ENCODE assay signal across 10 mouse cellular contexts in the genomic region with DNA sequence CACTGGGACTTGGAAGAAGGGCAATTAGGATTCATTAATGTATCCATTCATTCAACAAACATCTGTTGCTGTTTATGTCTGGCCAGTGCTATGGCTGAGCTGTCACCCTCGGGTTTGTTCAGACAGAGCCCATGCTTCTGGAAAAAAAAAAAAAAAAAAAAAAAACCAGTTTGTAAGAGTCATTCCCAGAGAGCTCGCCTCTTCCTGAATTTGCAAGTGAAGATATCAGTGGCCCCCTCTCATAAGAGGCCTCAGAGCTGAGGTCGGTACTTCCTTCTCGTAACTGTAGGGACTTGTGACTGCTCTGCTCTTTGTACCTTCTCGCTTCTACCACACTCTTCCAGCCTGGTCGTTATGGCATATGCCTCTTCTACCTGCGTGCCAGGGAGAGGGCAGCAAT. TPM values are rescaled to one million over a fixed set of nuclear protein-coding genes. Genes with fewer than 3 reads are reported as not detected.
DNase-seq lines count a peak whose midpoint lies in the region; ATAC-seq lines count a peak whose summit lies in the region.
"Had no signal": no experiment of that assay in that cellular context is flagged by ENCODE, and none has a peak within 500 bp of the region (broad histone marks: within the 10 kb centered on the region; RNA-seq: fewer than 3 reads in every experiment).

No protein-coding gene starts in this region.

- peak overlapping the region in 1 of 2 experiments; percentile 66; a peak in 1 of 4 replicates for H3K4me3 ChIP-seq in heart, embryonic 14.5 days (ENCODE audit: control insufficient read depth in 1 of 2, insufficient read depth in 1 of 2, low read depth in 1 of 2, low read length in 2 of 2)
- H3K4me3 ChIP-seq in neural tube, embryonic 15.5 days (replicated peaks), result no peak overlapping the region
- H3K4me3 ChIP-seq in intestine, embryonic 15.5 days (replicated peaks), result peak overlapping the region; percentile 67

- no peak for DNase-seq in heart, adult 9 months (ENCODE audit: low spot score in 2 of 2)
- no peak for DNase-seq in neural tube, embryonic 10.5 days (ENCODE audit: extremely low spot score, low spot score)
- DNase-seq in splenic B cell, adult 2 months (ENCODE audit: low read depth, low spot score), result peak; percentile 57
- DNase-seq in cerebellum, postnatal 10 days, result no peak
- no peak for DNase-seq in spleen, adult 12 weeks (ENCODE audit: low spot score)
- DNase-seq: cerebellum, adult 11 months; gastrocnemius, postnatal 10 days had no signal

- H3K4me1 ChIP-seq in heart, embryonic 14.5 days (ENCODE audit: control insufficient read depth in 2 of 2, insufficient read depth in 2 of 2, low read length in 2 of 2), result peaks cover 3 to 10% of the 10 kb centered on the region in 2 experiments; a peak in 2 of 4 replicates
- peaks cover 10% of the 10 kb centered on the region for H3K4me1 ChIP-seq in neural tube, embryonic 15.5 days
- no peaks in the 10 kb centered on the region for H3K4me1 ChIP-seq in intestine, embryonic 15.5 days (replicated peaks)

- no peaks in the 10 kb centered on the region for H3K36me3 ChIP-seq in heart, embryonic 14.5 days (ENCODE audit: control insufficient read depth, insufficient read depth, low read length)
- no peaks in the 10 kb centered on the region for H3K36me3 ChIP-seq in neural tube, embryonic 15.5 days
- H3K36me3 ChIP-seq in intestine, embryonic 15.5 days, result no peaks in the 10 kb centered on the region
- H3K36me3 ChIP-seq in splenic B cell, adult 2 months (ENCODE audit: control insufficient read depth, insufficient read depth, low read length, poor library complexity, severe bottlenecking), result no peaks in the 10 kb centered on the region; the same call in 1 of the 2 replicates

- no peak overlapping the region for H3K27ac ChIP-seq in heart, embryonic 14.5 days (replicated peaks in 1 of 2; ENCODE audit: control insufficient read depth in 1 of 2, insufficient read depth in 1 of 2, low read depth in 2 of 2, low read length in 2 of 2)
- no peak overlapping the region for H3K27ac ChIP-seq in neural tube, embryonic 15.5 days (replicated peaks)
- peak overlapping the region; percentile 89 for H3K27ac ChIP-seq in intestine, embryonic 15.5 days

- H3K4me2 ChIP-seq in heart, embryonic 14.5 days (ENCODE audit: low read length), result peak overlapping the region; percentile 89
- H3K4me2 ChIP-seq in neural tube, embryonic 15.5 days, result peak overlapping the region; percentile 98; the same call in 1 of the 2 replicates
- peak overlapping the region; percentile 88 for H3K4me2 ChIP-seq in intestine, embryonic 15.5 days (replicated peaks)

- ATAC-seq in heart, embryonic 14.5 days (ENCODE audit: insufficient number of reproducible peaks, insufficient read depth, low FRiP score, low read depth), result no peak
- no peak for ATAC-seq in neural tube, embryonic 15.5 days (ENCODE audit: low FRiP score)
- peak; percentile 67 for ATAC-seq in intestine, embryonic 15.5 days

- H3K9me3 ChIP-seq in heart, embryonic 14.5 days (ENCODE audit: control insufficient read depth, low read length), result no peaks in the 10 kb centered on the region
- H3K9me3 ChIP-seq in neural tube, embryonic 15.5 days (replicated peaks), result no peaks in the 10 kb centered on the region
- no peaks in the 10 kb centered on the region for H3K9me3 ChIP-seq in intestine, embryonic 15.5 days

- WGBS in heart, embryonic 14.5 days, result 53% methylated on average over 7 of the region's 7 CpGs
- WGBS in neural tube, embryonic 15.5 days, result 75% methylated on average over 7 of the region's 7 CpGs
- WGBS in intestine, embryonic 15.5 days, result 44% methylated on average over 7 of the region's 7 CpGs

- no peaks in the 10 kb centered on the region for H3K27me3 ChIP-seq in heart, embryonic 14.5 days (ENCODE audit: control insufficient read depth, insufficient read depth, low read length)
- peaks cover 12% of the 10 kb centered on the region for H3K27me3 ChIP-seq in neural tube, embryonic 15.5 days (replicated peaks)
- H3K27me3 ChIP-seq in intestine, embryonic 15.5 days (replicated peaks), result no peaks in the 10 kb centered on the region
- H3K27me3 ChIP-seq in splenic B cell, adult 2 months (ENCODE audit: control insufficient read depth, insufficient read depth, low read length, poor library complexity, severe bottlenecking), result no peaks in the 10 kb centered on the region

- no peak overlapping the region for H3K9ac ChIP-seq in heart, embryonic 14.5 days (ENCODE audit: low read length)
- H3K9ac ChIP-seq in neural tube, embryonic 15.5 days (replicated peaks), result no peak overlapping the region
- H3K9ac ChIP-seq in intestine, embryonic 15.5 days, result no peak overlapping the region

RNA-seq across cellular contexts. Expression of a gene that starts 1.1 kb away (rescaled TPM):
- polyA plus RNA-seq in heart, embryonic 14.5 days (2014; fragmentation: Nextera tagmentation; extraction: Ambion mirVana), result 1.7 and 2.5 TPM in 2 replicates
- 0.52 and 7.0 TPM in 2 replicates for polyA plus RNA-seq in neural tube, embryonic 15.5 days (2015; fragmentation: Nextera tagmentation; extraction: Ambion mirVana)
- 18.9 and 24.4 TPM in 2 replicates for polyA plus RNA-seq in intestine, embryonic 15.5 days (2015; fragmentation: Nextera tagmentation; extraction: Ambion mirVana)
